Mouse (Mus musculus) embryonic fibroblast, embryonic 13.5 days (primary cell): ENCODE data around the gene Srp68.

Experiments
- CTCF ChIP-seq: IDR thresholded peaks from 2 replicates; pipeline ENCODE4 v1.5.1; 2011; ENCODE audit warnings: mild to moderate bottlenecking, control low read depth, low read length, moderate library complexity, borderline replicate concordance; ENCODE audit not compliant: insufficient read depth
- POLR2A ChIP-seq: IDR thresholded peaks from 2 replicates; pipeline ENCODE4 v1.6.1; 2011; ENCODE audit warnings: low read depth, mild to moderate bottlenecking, control low read depth, low read length, moderate library complexity

DNA sequence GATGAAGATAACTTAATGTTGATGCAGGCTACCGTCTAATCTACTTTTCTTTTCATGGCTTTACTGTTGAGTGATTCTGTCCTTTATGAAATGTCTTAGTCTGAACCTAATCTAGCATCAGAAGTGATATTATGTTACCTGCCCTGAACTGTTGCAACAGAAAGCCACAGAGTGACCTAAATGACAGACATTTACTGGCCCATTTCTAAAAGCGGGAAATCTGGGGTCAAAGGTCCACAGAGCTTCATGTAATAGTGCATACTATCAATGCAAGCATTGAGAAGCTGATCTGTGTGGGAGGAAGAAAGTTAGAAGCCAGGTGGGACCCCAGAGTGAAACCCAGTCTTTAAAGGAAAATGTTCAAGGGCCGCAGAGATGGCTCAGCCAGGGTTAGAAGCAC, 70.9 kb downstream of the Srp68 start:
- no peak for TF ChIP-seq POLR2A
- TF ChIP-seq CTCF: no peak
